Mouse (Mus musculus): ENCODE data around the gene Eml3. TPM values are rescaled to one million over a fixed set of nuclear protein-coding genes. Genes with fewer than 3 reads are reported as not detected.

Gene Eml3
- total and polyA plus RNA-seq, 3 experiments, result 16.6 to 23.4 TPM; not detected in 1

GRCm38 (mm10) chr19:8983150-8983650 lies 53.8 kb downstream of the Eml3 start (continued):
- TF ChIP-seq TBP (IDR thresholded peaks at IDR 0.05; ENCODE audit: low read depth, low read length), result 0 out of 2 replicates have a peak, but pooled peaks have one; percentile 15
- TF ChIP-seq MYB (IDR thresholded peaks at IDR 0.05; ENCODE audit: low read depth, low read length), result no peak

- peak; percentile 74 for DNase-seq (ENCODE audit: low read depth, low spot score)
- Histone ChIP-seq H3K27ac (ENCODE audit: control insufficient read depth, low read depth, low read length) (no peak overlapping the region), H3K4me1 (ENCODE audit: control insufficient read depth in 1 of 2, insufficient read depth in 2 of 2, low read length in 2 of 2) (peaks cover 18 to 44% of the 10 kb centered on the region in 2 experiments), H3K9ac (ENCODE audit: control insufficient read depth, low read depth, low read length, poor library complexity, severe bottlenecking) (no peak overlapping the region; the same call in 1 of the 2 replicates), H3K79me2 (ENCODE audit: control insufficient read depth, insufficient read depth, low read length, poor library complexity) (no peaks in the 10 kb centered on the region), H3K4me3 (ENCODE audit: control insufficient read depth in 1 of 2, insufficient read depth in 1 of 2, low read depth in 2 of 2, low read length in 2 of 2) (no peak overlapping the region), H3K27me3 (ENCODE audit: control insufficient read depth in 1 of 2, insufficient read depth in 2 of 2, low read length in 2 of 2) (no peaks in the 10 kb centered on the region), H3K36me3 (ENCODE audit: control insufficient read depth in 1 of 2, insufficient read depth in 2 of 2, low read length in 2 of 2) (peaks cover 0 to 47% of the 10 kb centered on the region in 2 experiments; a peak in 2 of 4 replicates), H3K9me3 (replicated peaks; ENCODE audit: insufficient read depth, low read length) (no peaks in the 10 kb centered on the region)
- TF ChIP-seq ZNF384 (IDR thresholded peaks at IDR 0.05; ENCODE audit: low read depth, low read length), result peak; percentile 84
- no peak for TF ChIP-seq USF2 (IDR thresholded peaks at IDR 0.05; ENCODE audit: borderline replicate concordance in 1 of 2, insufficient read depth in 1 of 2, low read depth in 1 of 2, low read length in 2 of 2)
- TF ChIP-seq SIN3A (IDR thresholded peaks at IDR 0.05; ENCODE audit: low read length), result peak; percentile 35; the same call in 1 of the 2 replicates
Observed at GRCm38 (mm10) chr19:8984255-8984868, 55.0 kb downstream of the Eml3 start.

- no peaks in the 10 kb centered on the region; a peak in 1 of 4 replicates for H3K27me3 ChIP-seq (ENCODE audit: control insufficient read depth in 1 of 2, insufficient read depth in 2 of 2, low read length in 2 of 2)
- peaks cover 19 to 42% of the 10 kb centered on the region in 2 experiments for H3K4me1 ChIP-seq (ENCODE audit: control insufficient read depth in 1 of 2, insufficient read depth in 2 of 2, low read length in 2 of 2)
- no peak overlapping the region for H3K4me3 ChIP-seq (ENCODE audit: control insufficient read depth in 1 of 2, insufficient read depth in 1 of 2, low read depth in 2 of 2, low read length in 2 of 2)
- H3K9ac ChIP-seq (ENCODE audit: control insufficient read depth, low read depth, low read length, poor library complexity, severe bottlenecking), result no peak overlapping the region
- DNase-seq (ENCODE audit: low read depth, low spot score), result no peak
- H3K27ac ChIP-seq (ENCODE audit: control insufficient read depth, low read depth, low read length), result no peak overlapping the region
- no peaks in the 10 kb centered on the region for H3K79me2 ChIP-seq (ENCODE audit: control insufficient read depth, insufficient read depth, low read length, poor library complexity)
- H3K9me3 ChIP-seq (replicated peaks; ENCODE audit: insufficient read depth, low read length), result no peaks in the 10 kb centered on the region
- H3K36me3 ChIP-seq (ENCODE audit: control insufficient read depth in 1 of 2, insufficient read depth in 2 of 2, low read length in 2 of 2), result peaks cover 0 to 35% of the 10 kb centered on the region in 2 experiments; a peak in 2 of 4 replicates
- TF ChIP-seq ZKSCAN1 (IDR thresholded peaks at IDR 0.05; ENCODE audit: low read depth, low read length) (no peak), E2F4 (IDR thresholded peaks at IDR 0.05; ENCODE audit: borderline replicate concordance, low read depth, low read length) (no peak), RCOR1 (IDR thresholded peaks at IDR 0.05; ENCODE audit: low read depth, low read length) (no peak), CHD2 (IDR thresholded peaks at IDR 0.05; ENCODE audit: low read length) (no peak), MAZ (IDR thresholded peaks at IDR 0.05; ENCODE audit: low read depth, low read length) (no peak), SMC3 (IDR thresholded peaks at IDR 0.05; ENCODE audit: low read depth, low read length) (no peak), POLR2A (IDR thresholded peaks at IDR 0.05; ENCODE audit: control insufficient read depth in 1 of 2, insufficient read depth in 1 of 2, low read depth in 1 of 2, low read length in 2 of 2, poor library complexity in 1 of 2) (no peak), ELF1 (IDR thresholded peaks at IDR 0.05; ENCODE audit: low read depth, low read length) (no peak), RAD21 (IDR thresholded peaks at IDR 0.05; ENCODE audit: low read depth, low read length) (no peak), MYB (IDR thresholded peaks at IDR 0.05; ENCODE audit: low read depth, low read length) (no peak), ZC3H11A (IDR thresholded peaks at IDR 0.05; ENCODE audit: low read depth, low read length) (no peak), MYC (IDR thresholded peaks at IDR 0.05; ENCODE audit: low read depth, low read length) (no peak), MXI1 (IDR thresholded peaks at IDR 0.05; ENCODE audit: low read depth, low read length) (no peak)
Observed at GRCm38 (mm10) chr19:8985891-8986290, 56.5 kb downstream of the Eml3 start.
